Mouse (Mus musculus) neural tube, embryonic 14.5 days (tissue): ENCODE results near the gene B4galnt2. TPM values are rescaled to one million over a fixed set of nuclear protein-coding genes. Genes with fewer than 3 reads are reported as not detected.

Experiments used
- ATAC-seq: fragments of 200-750 bp; cut with Nextera tagmentation; 2 replicates; pipeline ENCODE4 v1.8.0; 2017; ENCODE audit warnings: low read depth, mild to moderate bottlenecking, moderate TSS enrichment, moderate library complexity
- H3K27ac ChIP-seq: fragments of 300-500 bp; sonication (generic); 2 replicates; pipeline ENCODE4 v1.5.1; 2014; ENCODE audit warnings: low read depth, mild to moderate bottlenecking, control low read depth, low read length, moderate library complexity, mixed read lengths
- H3K27me3 ChIP-seq: fragments of 300-500 bp; sonication (generic); 2 replicates; pipeline ENCODE4 v1.6.1; 2014; ENCODE audit warnings: low read length; ENCODE audit not compliant: control insufficient read depth, insufficient read depth
- H3K36me3 ChIP-seq: fragments of 300-500 bp; sonication (generic); 2 replicates; pipeline ENCODE4 v1.6.1; 2014; ENCODE audit warnings: low read length, mixed read lengths; ENCODE audit not compliant: control insufficient read depth, insufficient read depth
- H3K4me1 ChIP-seq: fragments of 300-500 bp; sonication (generic); 2 replicates; pipeline ENCODE4 v1.6.1; 2014; ENCODE audit warnings: low read length; ENCODE audit not compliant: control insufficient read depth, insufficient read depth
- H3K4me2 ChIP-seq: fragments of 300-500 bp; sonication (generic); 2 replicates; pipeline ENCODE4 v1.6.1; 2014; ENCODE audit warnings: mild to moderate bottlenecking, low read depth, low read length, control low read depth
- H3K4me3 ChIP-seq: fragments of 300-500 bp; sonication (generic); 2 replicates; pipeline ENCODE4 v1.5.1; 2014; ENCODE audit warnings: low read depth, low read length, control low read depth, mixed read lengths
- H3K9ac ChIP-seq: fragments of 300-500 bp; sonication (generic); replicated peaks from 2 replicates; pipeline ENCODE4 v1.6.1; 2014; ENCODE audit warnings: low read depth, mild to moderate bottlenecking, control low read depth, low read length, mixed read lengths
- H3K9me3 ChIP-seq: fragments of 300-500 bp; sonication (generic); 2 replicates; pipeline ENCODE4 v1.6.1; 2016; ENCODE audit warnings: low read length; ENCODE audit not compliant: control insufficient read depth
- WGBS: fragments of 180-500 bp; shearing (Covaris S2); extraction: QIAGEN DNeasy Blood & Tissue Kit; methylation state at CpG from one replicate; pipeline ENCODE4 v1.1.7; 2014; 5-methylcytosine and 5-hydroxymethylcytosine counted together
- polyA plus RNA-seq: library from polyadenylated mRNA; unstranded; fragments of >200 nt; fragmentation: Nextera tagmentation; extraction: Ambion mirVana; gene quantifications from 2 replicates; pipeline ENCODE4 v1.2.1, GENCODE M21; 2014

B4galnt2 gene
- polyA plus RNA-seq, 1 experiment from 2014 or later = not detected

DNA sequence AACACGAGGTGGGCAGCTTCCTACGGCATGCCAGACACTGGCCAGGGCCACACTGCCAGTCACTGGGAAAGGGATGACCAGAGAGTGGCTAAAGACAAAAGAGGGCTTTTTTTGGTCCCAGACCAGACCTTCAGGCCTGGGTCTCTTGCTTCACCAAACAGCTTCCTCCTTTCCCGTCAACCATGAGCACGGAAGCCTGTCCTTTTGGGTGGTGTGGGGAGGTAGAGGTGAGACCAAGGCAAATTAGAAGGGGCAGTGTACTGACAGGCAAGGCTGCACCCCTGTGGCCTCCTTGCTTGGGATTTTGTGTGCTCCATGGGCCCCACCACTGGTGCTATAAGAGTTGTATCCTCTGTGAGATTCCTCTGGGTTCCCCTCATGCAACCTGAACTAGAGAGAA, 76.1 kb downstream of the B4galnt2 start:
- H3K4me3 ChIP-seq = no peak overlapping the region
- no peaks in the 10 kb centered on the region for H3K36me3 ChIP-seq
- H3K4me1 ChIP-seq = no peaks in the 10 kb centered on the region
- H3K9ac ChIP-seq = no peak overlapping the region
- WGBS = 83% methylated on average over 4 of the region's 4 CpGs
- H3K4me2 ChIP-seq = no peak overlapping the region
- no peak overlapping the region for H3K27ac ChIP-seq
- H3K9me3 ChIP-seq = no peaks in the 10 kb centered on the region
- H3K27me3 ChIP-seq = peaks cover 17% of the 10 kb centered on the region
- no peak for ATAC-seq

DNA sequence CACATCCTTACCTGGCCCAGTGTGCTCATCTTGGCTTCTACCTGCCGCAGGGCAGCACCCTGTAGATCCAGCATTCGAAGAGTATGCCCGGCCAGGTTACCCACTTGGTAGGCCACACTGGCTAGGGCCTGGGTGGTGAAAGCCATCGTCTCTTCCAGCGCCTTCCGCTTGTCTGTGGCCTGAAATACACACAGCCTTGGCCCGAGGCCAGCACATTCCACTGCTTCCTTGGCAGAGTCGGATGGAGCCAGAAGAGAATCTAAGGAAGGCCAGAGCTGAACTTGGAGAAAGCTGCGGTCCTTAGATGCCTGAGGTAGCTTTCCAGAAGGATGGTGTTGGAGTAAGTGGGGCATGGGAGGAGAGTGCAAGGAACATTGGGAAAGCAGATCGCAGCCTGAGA, 77.6 kb downstream of the B4galnt2 start, which contains the start of gene Gngt2:
Gene Gngt2, plus strand, starts transcription at position 158 of the 400 bp plus-strand sequence.
- H3K4me1 ChIP-seq = no peaks in the 10 kb centered on the region
- H3K9ac ChIP-seq = no peak within 1 kb of the TSS
- WGBS = 75% methylated on average over 10 of the region's 10 CpGs
- H3K4me2 ChIP-seq = no peak within 1 kb of the TSS
- no peak for ATAC-seq
- H3K27ac ChIP-seq = no peak within 1 kb of the TSS
- H3K9me3 ChIP-seq = no peaks in the 10 kb centered on the region
- H3K4me3 ChIP-seq = no peak within 1 kb of the TSS
- H3K27me3 ChIP-seq = peaks cover 31% of the 10 kb centered on the region
- no peaks in the 10 kb centered on the region for H3K36me3 ChIP-seq

- Histone ChIP-seq H3K4me3 (no peak overlapping the region), H3K36me3 (no peaks in the 10 kb centered on the region), H3K27me3 (peaks cover 36% of the 10 kb centered on the region), H3K27ac (no peak overlapping the region), H3K4me1 (no peaks in the 10 kb centered on the region), H3K9ac (no peak overlapping the region), H3K9me3 (no peaks in the 10 kb centered on the region), H3K4me2 (no peak overlapping the region)
- ATAC-seq = no peak
- 47% methylated on average over 6 of the region's 6 CpGs for WGBS
Measured at GRCm38 (mm10) chr11:95836433-95836832, 78.3 kb downstream of the B4galnt2 start.

GRCm38 (mm10) chr11:95835832-95836231, 78.9 kb downstream of the B4galnt2 start:
- WGBS = 49% methylated on average over 6 of the region's 6 CpGs
- Histone ChIP-seq H3K4me2 (no peak overlapping the region), H3K36me3 (no peaks in the 10 kb centered on the region), H3K9me3 (no peaks in the 10 kb centered on the region), H3K9ac (no peak overlapping the region), H3K4me3 (no peak overlapping the region), H3K27me3 (peaks cover 42% of the 10 kb centered on the region), H3K4me1 (peaks cover 3% of the 10 kb centered on the region; the same call in 1 of the 2 replicates), H3K27ac (no peak overlapping the region)
- no peak for ATAC-seq

- Histone ChIP-seq H3K9me3 (no peaks in the 10 kb centered on the region), H3K4me1 (peaks cover 11% of the 10 kb centered on the region), H3K36me3 (no peaks in the 10 kb centered on the region), H3K9ac (no peak overlapping the region), H3K27me3 (peaks cover 48% of the 10 kb centered on the region), H3K4me3 (no peak overlapping the region), H3K27ac (no peak overlapping the region), H3K4me2 (no peak overlapping the region)
- WGBS = 28% methylated on average over 15 of the region's 15 CpGs
- ATAC-seq = no peak
Measured at GRCm38 (mm10) chr11:95834742-95835710, 79.7 kb downstream of the B4galnt2 start.

GRCm38 (mm10) chr11:95834143-95834667, 80.5 kb downstream of the B4galnt2 start:
- no peak overlapping the region for H3K4me2 ChIP-seq
- WGBS = 7% methylated on average over 19 of the region's 22 CpGs

GRCm38 (mm10) chr11:95833631-95834142, 81.0 kb downstream of the B4galnt2 start:
- Histone ChIP-seq H3K9me3 (no peaks in the 10 kb centered on the region), H3K27ac (no peak overlapping the region), H3K4me1 (peaks cover 11% of the 10 kb centered on the region), H3K27me3 (peaks cover 62% of the 10 kb centered on the region), H3K36me3 (no peaks in the 10 kb centered on the region), H3K9ac (no peak overlapping the region), H3K4me2 (no peak overlapping the region), H3K4me3 (no peak overlapping the region)
- no peak for ATAC-seq
- WGBS = 3% methylated on average over 18 of the region's 18 CpGs

More at GRCm38 (mm10) chr11:95834143-95834667, 80.5 kb downstream of the B4galnt2 start:
- H3K36me3 ChIP-seq = no peaks in the 10 kb centered on the region
- no peak overlapping the region for H3K9ac ChIP-seq
- H3K4me3 ChIP-seq = no peak overlapping the region
- peaks cover 57% of the 10 kb centered on the region for H3K27me3 ChIP-seq
- no peaks in the 10 kb centered on the region for H3K9me3 ChIP-seq
- peaks cover 11% of the 10 kb centered on the region for H3K4me1 ChIP-seq
- no peak overlapping the region for H3K27ac ChIP-seq
- ATAC-seq = no peak

DNA sequence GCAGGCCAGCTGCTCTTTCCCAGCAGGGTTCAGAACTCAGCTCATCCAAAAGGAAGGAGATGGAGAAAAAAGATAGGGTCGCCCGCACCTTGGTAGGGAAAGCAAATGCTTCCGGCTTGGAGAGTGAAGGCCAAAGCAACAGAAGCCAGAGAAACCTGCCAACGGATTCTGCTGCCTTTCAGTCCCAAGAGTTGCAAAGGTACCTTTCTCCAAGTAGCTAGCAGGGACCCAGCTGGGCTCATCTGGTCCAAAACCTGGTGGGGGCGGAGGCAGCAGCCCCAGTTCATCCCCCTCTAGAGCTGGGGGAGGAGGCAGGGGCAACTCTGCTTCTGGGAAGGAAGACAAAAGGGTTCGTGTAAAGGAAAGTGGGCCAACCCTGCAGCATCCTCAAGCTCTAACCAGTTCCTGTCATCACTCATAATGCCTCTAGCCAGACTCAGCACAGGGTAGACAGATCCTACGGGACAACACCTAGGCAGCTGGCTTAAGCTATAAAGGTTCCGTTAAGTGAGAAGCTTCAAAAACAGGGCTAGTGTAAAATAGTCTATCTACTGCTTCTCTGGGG, 81.6 kb downstream of the B4galnt2 start:
- ATAC-seq = no peak

More for the DNA sequence above, 81.6 kb downstream of the B4galnt2 start:
- Histone ChIP-seq H3K27ac (no peak overlapping the region), H3K4me2 (no peak overlapping the region), H3K4me3 (no peak overlapping the region), H3K27me3 (peaks cover 67% of the 10 kb centered on the region), H3K4me1 (peaks cover 11% of the 10 kb centered on the region), H3K36me3 (no peaks in the 10 kb centered on the region), H3K9me3 (no peaks in the 10 kb centered on the region), H3K9ac (no peak overlapping the region)
- 14% methylated on average over 8 of the region's 8 CpGs for WGBS
